Mouse (Mus musculus) limb, embryonic 14.5 days (tissue): ENCODE data around the gene Nlrp10. TPM values are rescaled to one million over a fixed set of nuclear protein-coding genes. Genes with fewer than 3 reads are reported as not detected.

Experiments
- ATAC-seq: fragments of 200-750 bp; cut with Nextera tagmentation; 2 replicates; pipeline ENCODE4 v1.8.0; 2017; ENCODE audit warnings: low read depth, moderate number of reproducible peaks, moderate TSS enrichment; ENCODE audit not compliant: low FRiP score
- DNase-seq: peaks from one replicate; pipeline ENCODE4 v3.0.0-alpha.2; 2015; ENCODE audit warnings: low spot score
- H3K27ac ChIP-seq: fragments of 300-500 bp; sonication (generic); replicated peaks from 2 replicates; pipeline ENCODE4 v1.5.1; 2014; ENCODE audit warnings: low read depth, mild to moderate bottlenecking, low read length, moderate library complexity, mixed read lengths
- H3K27me3 ChIP-seq: fragments of 300-500 bp; sonication (generic); 2 replicates; pipeline ENCODE4 v1.6.1; 2014; ENCODE audit warnings: low read length, mixed read lengths; ENCODE audit not compliant: control insufficient read depth, insufficient read depth
- H3K36me3 ChIP-seq: fragments of 300-500 bp; sonication (generic); 2 replicates; pipeline ENCODE4 v1.6.1; 2014; ENCODE audit warnings: mild to moderate bottlenecking, low read length, moderate library complexity, mixed read lengths; ENCODE audit not compliant: control insufficient read depth, insufficient read depth
- H3K4me1 ChIP-seq: fragments of 300-500 bp; sonication (generic); 2 replicates; pipeline ENCODE4 v1.6.1; 2014; ENCODE audit warnings: antibody characterized with exemption, low read length, mixed read lengths; ENCODE audit not compliant: control insufficient read depth, insufficient read depth
- H3K4me2 ChIP-seq: fragments of 300-500 bp; sonication (generic); replicated peaks from 2 replicates; pipeline ENCODE4 v1.6.1; 2014; ENCODE audit warnings: low read depth, mild to moderate bottlenecking, low read length, moderate library complexity; ENCODE audit not compliant: severe bottlenecking
- H3K4me3 ChIP-seq: fragments of 300-500 bp; sonication (generic); replicated peaks from 2 replicates; pipeline ENCODE4 v1.5.1; 2014; ENCODE audit warnings: low read length
- H3K9ac ChIP-seq: fragments of 300-500 bp; sonication (generic); 2 replicates; pipeline ENCODE4 v1.6.1; 2014; ENCODE audit warnings: mild to moderate bottlenecking, low read depth, low read length, moderate library complexity; ENCODE audit not compliant: severe bottlenecking
- H3K9me3 ChIP-seq: fragments of 300-500 bp; sonication (generic); 2 replicates; pipeline ENCODE4 v1.6.1; 2016; ENCODE audit warnings: low read length; ENCODE audit not compliant: control insufficient read depth
- POLR2A ChIP-seq: fragments of 200-500 bp; IDR thresholded peaks from 2 replicates; pipeline ENCODE4 v1.8.0; 2012; ENCODE audit warnings: inconsistent platforms, mild to moderate bottlenecking, moderate library complexity, borderline replicate concordance; ENCODE audit not compliant: insufficient read depth, insufficient read length; ENCODE audit errors: extremely low read depth
- WGBS: fragments of 180-500 bp; shearing (Covaris S2); extraction: QIAGEN DNeasy Blood & Tissue Kit; methylation state at CpG from one replicate; pipeline ENCODE4 v1.1.7; 2014; 5-methylcytosine and 5-hydroxymethylcytosine counted together
- polyA plus RNA-seq, 2 experiments: library from polyadenylated mRNA; depleted of rRNA in 1 of 2; stranded (reverse) in 1 of 2; unstranded in 1 of 2; fragments of >200 nt; fragmentation: Nextera tagmentation in 1 of 2; extraction: Ambion mirVana in 1 of 2; gene quantifications; 2 replicates each; pipeline versions ENCODE4 v1.2.1 to v1.2.3; 2012 to 2014

Nlrp10 gene
- polyA plus RNA-seq, 2 experiments: 0.10 TPM

DNA sequence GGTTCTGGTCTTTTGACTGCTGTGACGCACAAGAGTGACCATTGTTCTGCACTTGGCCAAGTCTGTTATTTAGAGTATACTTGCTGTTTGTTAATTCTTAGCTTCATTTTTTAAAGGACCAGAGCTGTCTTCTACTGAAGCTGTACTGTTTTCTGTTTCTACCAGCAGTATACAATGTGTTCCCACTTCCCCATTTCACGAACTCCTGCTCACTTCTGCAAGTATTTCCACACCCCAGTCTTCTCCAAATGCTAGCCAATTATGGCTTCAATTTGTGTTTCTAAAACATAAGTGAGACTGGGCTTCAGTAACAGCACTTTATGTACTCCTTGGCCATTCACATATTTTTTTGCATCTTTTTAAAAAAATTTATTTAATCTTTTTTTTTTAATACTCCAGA lies 27.8 kb upstream of the Nlrp10 start:
- no peak overlapping the region for H3K9ac ChIP-seq
- H3K9me3 ChIP-seq: no peaks in the 10 kb centered on the region
- no peak for TF ChIP-seq POLR2A
- H3K27me3 ChIP-seq: no peaks in the 10 kb centered on the region; the same call in 1 of the 2 replicates
- DNase-seq (no peak), ATAC-seq (no peak)
- no peaks in the 10 kb centered on the region for H3K4me1 ChIP-seq
- no peak overlapping the region for H3K4me3 ChIP-seq
- no peaks in the 10 kb centered on the region for H3K36me3 ChIP-seq
- WGBS: 65% methylated on average over 2 of the region's 2 CpGs
- no peak overlapping the region for H3K4me2 ChIP-seq
- no peak overlapping the region for H3K27ac ChIP-seq

DNA sequence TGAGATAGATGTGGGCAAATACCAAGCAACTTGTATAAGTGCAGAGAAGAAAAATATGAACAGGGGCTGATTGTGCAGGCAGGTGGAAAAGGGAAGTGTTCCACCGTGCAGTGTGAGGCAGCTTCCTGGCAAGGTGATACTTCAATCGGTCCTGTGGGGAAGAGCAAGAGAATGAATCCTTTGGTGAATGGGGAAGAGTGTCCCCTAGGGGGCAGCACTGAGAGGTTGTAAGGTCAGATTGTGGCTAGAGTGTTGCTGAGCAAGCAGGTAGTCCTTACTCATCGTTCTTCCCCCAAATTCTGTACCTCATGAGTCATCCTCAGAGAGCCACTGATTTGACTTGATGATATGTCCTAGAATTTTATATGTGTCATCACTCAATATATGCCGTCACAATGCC lies 24.2 kb upstream of the Nlrp10 start:
- no peaks in the 10 kb centered on the region for H3K36me3 ChIP-seq
- ATAC-seq (no peak), DNase-seq (no peak)
- H3K27ac ChIP-seq: no peak overlapping the region
- H3K4me1 ChIP-seq: no peaks in the 10 kb centered on the region
- no peak overlapping the region for H3K4me2 ChIP-seq
- WGBS: 64% methylated on average over 4 of the region's 4 CpGs
- H3K4me3 ChIP-seq: no peak overlapping the region
- H3K9me3 ChIP-seq: no peaks in the 10 kb centered on the region
- no peak overlapping the region for H3K9ac ChIP-seq
- peaks cover 29% of the 10 kb centered on the region for H3K27me3 ChIP-seq
- no peak for TF ChIP-seq POLR2A

DNA sequence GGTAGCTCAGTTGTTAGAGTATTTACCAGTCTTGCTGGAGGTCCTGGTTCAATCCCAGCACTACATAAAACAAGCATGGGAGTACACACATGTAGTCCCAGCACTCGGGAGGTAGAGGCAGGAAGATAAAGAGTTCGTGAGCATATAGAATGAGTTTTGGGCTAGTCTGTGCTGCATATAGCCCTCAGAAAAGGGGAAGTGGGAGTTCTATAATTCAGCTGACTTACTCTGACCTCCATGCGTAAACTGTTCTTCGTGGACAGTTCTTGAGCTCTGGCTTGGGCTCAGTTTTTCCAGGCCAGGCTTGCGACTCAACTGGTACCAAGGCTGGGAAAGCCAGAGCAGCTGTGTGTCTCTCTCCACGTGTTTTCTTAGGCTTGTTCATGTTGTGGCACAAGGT lies 22.8 kb upstream of the Nlrp10 start:
- TF ChIP-seq POLR2A: no peak
- ATAC-seq: no peak
- Histone ChIP-seq H3K4me1 (no peaks in the 10 kb centered on the region), H3K4me2 (no peak overlapping the region), H3K36me3 (no peaks in the 10 kb centered on the region), H3K9me3 (no peaks in the 10 kb centered on the region), H3K9ac (no peak overlapping the region), H3K27ac (no peak overlapping the region), H3K4me3 (no peak overlapping the region), H3K27me3 (peaks cover 29% of the 10 kb centered on the region)
- whole genome bisulfite sequencing: 86% methylated on average over 6 of the region's 6 CpGs
- DNase-seq: no peak

DNA sequence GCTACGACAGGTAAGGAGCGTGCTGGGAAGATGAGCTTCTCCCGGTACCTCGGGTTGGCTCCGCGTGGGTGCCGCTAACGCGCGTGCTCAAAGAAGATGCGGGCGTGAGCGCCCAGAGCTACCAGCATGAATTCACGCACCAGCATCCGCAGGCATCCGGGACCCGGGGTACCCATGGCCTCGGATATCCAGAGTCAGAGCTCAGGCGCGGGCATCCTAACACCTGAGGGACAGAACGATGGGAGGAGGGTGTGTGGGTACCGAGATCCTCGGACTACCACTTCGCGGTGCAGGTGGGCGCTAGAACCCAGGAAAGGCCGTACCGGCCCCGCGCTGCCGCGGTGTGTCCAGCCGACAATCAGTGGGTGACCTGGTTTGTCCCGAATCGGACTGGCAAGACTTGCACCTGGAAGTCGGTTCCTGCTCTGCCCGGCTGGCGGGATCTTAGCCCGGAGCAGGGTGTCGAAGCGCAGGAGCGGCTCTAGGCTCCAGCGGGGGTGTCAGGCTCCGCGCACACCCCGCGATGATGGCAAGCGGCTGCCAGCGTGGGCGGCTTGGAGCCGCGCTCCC lies 20.9 kb upstream of the Nlrp10 start:
- H3K4me3 ChIP-seq: peak overlapping the region; percentile 51
- no peak for TF ChIP-seq POLR2A
- peaks cover 29% of the 10 kb centered on the region for H3K27me3 ChIP-seq
- peak overlapping the region; percentile 90 for H3K4me2 ChIP-seq
- H3K9me3 ChIP-seq: no peaks in the 10 kb centered on the region
- peak overlapping the region; percentile 52 for H3K9ac ChIP-seq
- 0 out of 2 replicates have a peak, but pooled peaks cover under 1% of the 10 kb centered on the region for H3K36me3 ChIP-seq
- DNase-seq (no peak), ATAC-seq (no peak)
- H3K4me1 ChIP-seq: no peaks in the 10 kb centered on the region
- H3K27ac ChIP-seq: no peak overlapping the region
- WGBS: under 1% methylated on average over 52 of the region's 52 CpGs

DNA sequence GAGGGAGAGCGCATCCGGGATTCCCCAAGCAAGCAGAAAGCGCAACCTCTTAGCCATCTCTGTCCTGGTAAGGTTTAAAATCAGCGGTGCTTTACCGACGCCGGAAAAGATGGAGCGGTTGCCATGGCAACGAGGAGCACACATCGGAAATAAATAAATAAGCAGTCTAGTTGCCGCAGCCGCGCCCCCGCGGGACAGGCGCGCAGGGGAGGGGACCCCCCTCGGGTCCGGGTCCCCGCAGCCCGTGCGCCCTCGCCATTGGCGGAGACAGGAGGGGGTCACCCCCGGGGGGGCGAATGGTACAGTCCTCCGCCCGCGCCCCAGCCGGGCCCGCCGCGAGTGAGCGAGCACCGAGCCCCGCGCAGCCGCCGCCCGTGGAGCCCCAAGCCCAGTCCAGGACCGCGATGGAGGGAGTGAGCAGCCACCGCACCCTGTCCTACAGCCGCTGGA lies 20.4 kb upstream of the Nlrp10 start, which contains the start of gene Tub:
TSS of gene Tub (plus strand) at position 27 of the 450 bp plus-strand sequence.
- H3K4me3 ChIP-seq: peak within 1 kb of the TSS; percentile 51
- H3K4me2 ChIP-seq: peak within 1 kb of the TSS; percentile 90
- H3K27me3 ChIP-seq: peaks cover 29% of the 10 kb centered on the region
- H3K9me3 ChIP-seq: no peaks in the 10 kb centered on the region
- H3K4me1 ChIP-seq: no peaks in the 10 kb centered on the region
- TF ChIP-seq POLR2A: no peak
- H3K36me3 ChIP-seq: peaks cover 5% of the 10 kb centered on the region; the same call in 1 of the 2 replicates
- H3K9ac ChIP-seq: peak within 1 kb of the TSS; percentile 52
- H3K27ac ChIP-seq: no peak within 1 kb of the TSS
- DNase-seq (peak; percentile 40), ATAC-seq (peak; percentile 62)
- under 1% methylated on average over 13 of the region's 44 CpGs for WGBS

DNA sequence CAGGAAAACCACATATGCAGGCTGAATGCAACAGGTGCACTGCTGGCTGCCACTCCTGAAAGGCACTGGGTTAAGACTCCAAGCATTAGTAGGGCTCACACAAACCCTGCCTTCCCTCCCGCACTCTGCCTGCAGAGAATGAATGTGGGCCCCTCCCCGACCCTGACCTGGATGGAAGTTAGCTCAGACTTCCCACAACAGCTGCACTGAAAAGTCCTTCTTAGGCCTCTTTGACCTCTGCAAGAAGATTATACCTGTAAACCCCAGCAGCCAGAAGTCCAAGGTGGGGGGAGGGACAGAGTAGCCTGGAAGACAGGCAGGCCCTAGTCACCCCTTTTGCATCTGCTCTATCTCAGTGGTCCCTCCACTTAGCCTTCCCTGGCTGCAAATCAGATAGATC lies 19.3 kb upstream of the Nlrp10 start:
- Histone ChIP-seq H3K9me3 (no peaks in the 10 kb centered on the region), H3K27ac (no peak overlapping the region), H3K27me3 (peaks cover 29% of the 10 kb centered on the region), H3K4me1 (no peaks in the 10 kb centered on the region), H3K36me3 (peaks cover 11% of the 10 kb centered on the region; the same call in 1 of the 2 replicates), H3K4me2 (no peak overlapping the region), H3K4me3 (no peak overlapping the region), H3K9ac (no peak overlapping the region)
- WGBS: 47% methylated on average over 2 of the region's 2 CpGs
- no peak for TF ChIP-seq POLR2A
- ATAC-seq (no peak), DNase-seq (no peak)
